23 mouse cellular contexts compared by ENCODE assay signal in the genomic region with DNA sequence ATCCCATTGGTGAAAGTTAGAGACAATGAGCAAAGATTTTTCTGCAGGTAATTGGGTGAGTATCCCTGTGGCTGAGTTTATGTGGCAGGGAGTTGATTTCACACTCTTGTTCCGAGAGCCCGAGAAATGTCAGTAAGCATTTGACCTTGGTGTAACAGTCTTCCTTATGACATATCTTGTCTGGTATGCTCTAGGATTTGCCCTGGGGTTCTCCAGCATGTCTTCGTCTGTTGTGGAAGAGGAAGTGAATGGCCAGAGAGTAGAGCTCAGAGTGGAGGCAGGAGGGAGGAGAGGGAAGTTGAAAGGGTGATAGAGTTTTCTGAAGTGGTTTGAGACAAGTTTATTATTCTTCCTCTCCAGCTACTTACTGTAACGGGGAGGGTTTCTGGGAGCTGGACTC.
A peak's percentile ranks its signal among the peaks of the same experiment; 100 is the strongest.
DNase-seq lines count a peak whose midpoint lies in the region; ATAC-seq and TF ChIP-seq lines count a peak whose summit lies in the region.
"Had no signal": no experiment of that assay in that cellular context is flagged by ENCODE, and none has a peak within 500 bp of the region (broad histone marks: within the 10 kb centered on the region; RNA-seq: fewer than 3 reads in every experiment).

No protein-coding gene starts in this region.

- no peak for TF ChIP-seq POLR2A in liver, adult 2 months (IDR thresholded peaks at IDR 0.05; ENCODE audit: extremely low read depth, insufficient read depth, low read length)

- no peak for TF ChIP-seq CTCF in liver, adult 2 months (IDR thresholded peaks at IDR 0.05; ENCODE audit: low read depth, low read length)
- no peak for TF ChIP-seq CTCF in liver, postnatal 0 days (IDR thresholded peaks at IDR 0.05; ENCODE audit: low read depth)

- H3K79me2 ChIP-seq in liver, adult 2 months (ENCODE audit: control insufficient read depth, insufficient read depth, low read length), result no peaks in the 10 kb centered on the region
- H3K79me2 ChIP-seq in macrophage (ENCODE audit: inconsistent target), result no peaks in the 10 kb centered on the region

- DNase-seq in heart, embryonic 10.5 days (ENCODE audit: low spot score), result no peak
- no peak for DNase-seq in heart, postnatal 4 days
- DNase-seq in liver, adult 2 months (ENCODE audit: extremely low read depth, low read depth, low spot score), result peak; percentile 25
- DNase-seq in liver, postnatal 0 days, result no peak
- peak; percentile 28 for DNase-seq in naive thymus-derived CD4-positive, alpha-beta T cell, adult 2 months (ENCODE audit: low read depth)
- DNase-seq in kidney, postnatal 14 days, result no peak
- no peak for DNase-seq in gastrocnemius, postnatal 10 days
- DNase-seq: adrenal gland, postnatal 10 days; cerebellum, adult 11 months; cerebellum, adult 8-10 months; cerebellum, postnatal 25 days; forebrain, postnatal 0 days; gastrocnemius, postnatal 36 days; heart, postnatal 36 days; kidney, adult 2 months had no signal

- H3K9me3 ChIP-seq in heart, embryonic 10.5 days, result no peaks in the 10 kb centered on the region
- H3K9me3 ChIP-seq in liver, postnatal 0 days (ENCODE audit: low read length), result no peaks in the 10 kb centered on the region
- H3K9me3 ChIP-seq: embryonic facial prominence, embryonic 10.5 days; forebrain, embryonic 13.5 days; heart, embryonic 15.5 days; hindbrain, embryonic 13.5 days had no signal

- H3K4me3 ChIP-seq in heart, embryonic 10.5 days, result no peak overlapping the region
- H3K4me3 ChIP-seq in liver, adult 2 months (ENCODE audit: insufficient read depth, low read depth, low read length), result no peak overlapping the region
- no peak overlapping the region for H3K4me3 ChIP-seq in liver, postnatal 0 days (ENCODE audit: low read depth, low read length)
- H3K4me3 ChIP-seq in macrophage (ENCODE audit: inconsistent target), result no peak overlapping the region
- H3K4me3 ChIP-seq: embryonic facial prominence, embryonic 10.5 days; forebrain, embryonic 13.5 days; heart, embryonic 15.5 days; hindbrain, embryonic 13.5 days had no signal

- H3K4me1 ChIP-seq in heart, embryonic 10.5 days, result peaks cover 37% of the 10 kb centered on the region
- H3K4me1 ChIP-seq in liver, adult 2 months (ENCODE audit: control insufficient read depth, insufficient read depth, low read length), result no peaks in the 10 kb centered on the region
- H3K4me1 ChIP-seq in liver, postnatal 0 days (ENCODE audit: insufficient read depth), result no peaks in the 10 kb centered on the region
- H3K4me1 ChIP-seq: embryonic facial prominence, embryonic 10.5 days; forebrain, embryonic 13.5 days had no signal

- TF ChIP-seq EP300 in liver, postnatal 0 days (IDR thresholded peaks at IDR 0.05; ENCODE audit: low read depth), result no peak

- H3K9ac ChIP-seq in liver, adult 2 months (ENCODE audit: low read depth, low read length), result no peak overlapping the region
- no peak overlapping the region for H3K9ac ChIP-seq in liver, postnatal 0 days (replicated peaks)
- H3K9ac ChIP-seq: forebrain, embryonic 13.5 days; forebrain, postnatal 0 days; heart, embryonic 15.5 days; hindbrain, embryonic 13.5 days had no signal

- no peak overlapping the region for H3K4me2 ChIP-seq in liver, postnatal 0 days (ENCODE audit: low read depth, low read length)
- H3K4me2 ChIP-seq: forebrain, embryonic 13.5 days; heart, embryonic 15.5 days; hindbrain, embryonic 13.5 days had no signal

- H3K36me3 ChIP-seq in heart, embryonic 10.5 days, result no peaks in the 10 kb centered on the region
- H3K36me3 ChIP-seq in liver, adult 2 months (ENCODE audit: control insufficient read depth, insufficient read depth, low read length), result no peaks in the 10 kb centered on the region
- no peaks in the 10 kb centered on the region for H3K36me3 ChIP-seq in liver, postnatal 0 days (replicated peaks; ENCODE audit: insufficient read depth, low read length)
- no peaks in the 10 kb centered on the region for H3K36me3 ChIP-seq in macrophage (ENCODE audit: inconsistent target)
- H3K36me3 ChIP-seq: embryonic facial prominence, embryonic 10.5 days; heart, embryonic 15.5 days; hindbrain, embryonic 13.5 days had no signal

- no peaks in the 10 kb centered on the region for H3K27me3 ChIP-seq in heart, embryonic 10.5 days (ENCODE audit: insufficient read depth, poor library complexity, severe bottlenecking)
- H3K27me3 ChIP-seq in liver, adult 2 months (ENCODE audit: control insufficient read depth, insufficient read depth, low read length), result no peaks in the 10 kb centered on the region
- H3K27me3 ChIP-seq in liver, postnatal 0 days (ENCODE audit: insufficient read depth, low read length), result no peaks in the 10 kb centered on the region
- H3K27me3 ChIP-seq: CH12.LX; forebrain, embryonic 13.5 days; heart, embryonic 15.5 days; hindbrain, embryonic 13.5 days had no signal

- peak overlapping the region; percentile 42; the same call in 1 of the 2 replicates for H3K27ac ChIP-seq in heart, embryonic 10.5 days
- H3K27ac ChIP-seq in liver, adult 2 months (replicated peaks; ENCODE audit: insufficient read depth, low read depth, low read length), result no peak overlapping the region
- no peak overlapping the region for H3K27ac ChIP-seq in liver, postnatal 0 days (ENCODE audit: low read depth)
- 0 out of 2 replicates have a peak overlapping the region, but pooled peaks have one; percentile 5 for H3K27ac ChIP-seq in macrophage
- H3K27ac ChIP-seq: embryonic facial prominence, embryonic 10.5 days; forebrain, embryonic 13.5 days; heart, embryonic 15.5 days; hindbrain, embryonic 13.5 days; hindbrain, postnatal 0 days had no signal

- WGBS in heart, embryonic 10.5 days, result 31% methylated on average over 4 of the region's 4 CpGs
- WGBS in liver, adult 2 months, result 63% methylated on average over 4 of the region's 4 CpGs
- WGBS in liver, postnatal 0 days (ENCODE audit: insufficient replicate concordance), result 35% methylated on average over 4 of the region's 4 CpGs
- WGBS in macrophage (ENCODE audit: missing documents), result 12% methylated on average over 4 of the region's 4 CpGs

- no peak for ATAC-seq in liver, postnatal 0 days
- ATAC-seq: forebrain, embryonic 13.5 days; forebrain, postnatal 0 days; hindbrain, postnatal 0 days; intestine, embryonic 16.5 days had no signal

Comparison
In these comparisons a context has a peak if more than half of its experiments do, and no peak if none do; other contexts are left out.
1. DNase-seq: peak in liver, adult 2 months (single experiment) and naive thymus-derived CD4-positive, alpha-beta T cell, adult 2 months (single experiment); none in heart, embryonic 10.5 days (single experiment), heart, postnatal 4 days (single experiment), liver, postnatal 0 days (single experiment), kidney, postnatal 14 days (single experiment) and gastrocnemius, postnatal 10 days (single experiment).
2. H3K27ac ChIP-seq: peak in heart, embryonic 10.5 days (single experiment) and macrophage (single experiment); none in liver, adult 2 months (single experiment) and liver, postnatal 0 days (single experiment).